Mouse (Mus musculus) hindbrain, embryonic 14.5 days (tissue): Measurements from ENCODE around the gene Pgpep1l. TPM values are rescaled to one million over a fixed set of nuclear protein-coding genes. Genes with fewer than 3 reads are reported as not detected.

ENCODE experiments used
- ATAC-seq: fragments of 200-750 bp; cut with Nextera tagmentation; 2 replicates; pipeline ENCODE4 v1.8.0; 2017; ENCODE audit warnings: moderate number of reproducible peaks, mild to moderate bottlenecking, moderate TSS enrichment, moderate library complexity; ENCODE audit not compliant: low FRiP score
- DNase-seq: peaks from one replicate; pipeline ENCODE4 v3.0.0-alpha.2; 2015; ENCODE audit warnings: low spot score
- H3K27ac ChIP-seq: fragments of 300-500 bp; sonication (generic); 2 replicates; pipeline ENCODE4 v1.5.1; 2014; ENCODE audit warnings: mild to moderate bottlenecking, moderate library complexity
- H3K27me3 ChIP-seq: fragments of 300-500 bp; sonication (generic); 2 replicates; pipeline ENCODE4 v1.6.1; 2014; ENCODE audit warnings: mild to moderate bottlenecking, low read length, mixed read lengths; ENCODE audit not compliant: control insufficient read depth, insufficient read depth
- H3K36me3 ChIP-seq: fragments of 300-500 bp; sonication (generic); replicated peaks from 2 replicates; pipeline ENCODE4 v1.6.1; 2014; ENCODE audit not compliant: control insufficient read depth, insufficient read depth
- H3K4me1 ChIP-seq: fragments of 300-500 bp; sonication (generic); replicated peaks from 2 replicates; pipeline ENCODE4 v1.6.1; 2014; ENCODE audit warnings: antibody characterized with exemption, low read length, mixed read lengths; ENCODE audit not compliant: control insufficient read depth, insufficient read depth
- H3K4me2 ChIP-seq: fragments of 300-500 bp; sonication (generic); replicated peaks from 2 replicates; pipeline ENCODE4 v1.6.1; 2014; ENCODE audit warnings: mild to moderate bottlenecking, moderate library complexity
- H3K4me3 ChIP-seq: fragments of 300-500 bp; sonication (generic); replicated peaks from 2 replicates; pipeline ENCODE4 v1.5.1; 2014; ENCODE audit warnings: mild to moderate bottlenecking, low read length
- H3K9ac ChIP-seq: fragments of 300-500 bp; sonication (generic); 2 replicates; pipeline ENCODE4 v1.6.1; 2014
- H3K9me3 ChIP-seq: fragments of 300-500 bp; sonication (generic); 2 replicates; pipeline ENCODE4 v1.6.1; 2016; ENCODE audit warnings: low read length; ENCODE audit not compliant: control insufficient read depth
- WGBS: fragments of 180-500 bp; shearing (Covaris S2); extraction: QIAGEN DNeasy Blood & Tissue Kit; methylation state at CpG from one replicate; pipeline ENCODE4 v1.1.7; 2014; 5-methylcytosine and 5-hydroxymethylcytosine counted together
- polyA plus RNA-seq: library from polyadenylated mRNA; unstranded; fragments of >200 nt; fragmentation: Nextera tagmentation; extraction: Ambion mirVana; gene quantifications from 2 replicates; pipeline ENCODE4 v1.2.1, GENCODE M21; 2014

Pgpep1l gene
- polyA plus RNA-seq, 1 experiment from 2014 or later = 0.21 TPM

- 90% methylated on average over 18 of the region's 18 CpGs for WGBS
- Histone ChIP-seq H3K4me2 (no peak overlapping the region), H3K9me3 (no peaks in the 10 kb centered on the region), H3K4me1 (no peaks in the 10 kb centered on the region), H3K9ac (no peak overlapping the region), H3K27me3 (no peaks in the 10 kb centered on the region), H3K4me3 (no peak overlapping the region), H3K27ac (no peak overlapping the region), H3K36me3 (peaks cover 88% of the 10 kb centered on the region)
- DNase-seq (no peak), ATAC-seq (no peak)
Observed at GRCm38 (mm10) chr7:68215522-68216070, 48.4 kb downstream of the Pgpep1l start.

GRCm38 (mm10) chr7:68213842-68214241 is 50.2 kb downstream of the Pgpep1l start:
- H3K27me3 ChIP-seq = no peaks in the 10 kb centered on the region
- H3K36me3 ChIP-seq = peaks cover 86% of the 10 kb centered on the region
- no peak overlapping the region for H3K4me2 ChIP-seq
- DNase-seq (no peak), ATAC-seq (no peak)
- H3K4me1 ChIP-seq = no peaks in the 10 kb centered on the region
- H3K27ac ChIP-seq = no peak overlapping the region
- H3K9me3 ChIP-seq = no peaks in the 10 kb centered on the region
- 80% methylated on average over 5 of the region's 5 CpGs for WGBS
- H3K4me3 ChIP-seq = no peak overlapping the region
- no peak overlapping the region for H3K9ac ChIP-seq

GRCm38 (mm10) chr7:68211883-68212282 is 52.1 kb downstream of the Pgpep1l start:
- Histone ChIP-seq H3K9ac (no peak overlapping the region), H3K4me1 (no peaks in the 10 kb centered on the region), H3K9me3 (no peaks in the 10 kb centered on the region), H3K27ac (no peak overlapping the region), H3K27me3 (no peaks in the 10 kb centered on the region), H3K4me3 (no peak overlapping the region), H3K36me3 (peaks cover 86% of the 10 kb centered on the region), H3K4me2 (no peak overlapping the region)
- 93% methylated on average over 7 of the region's 7 CpGs for WGBS
- DNase-seq = no peak
- ATAC-seq = no peak

GRCm38 (mm10) chr7:68210417-68210816 is 53.6 kb downstream of the Pgpep1l start:
- H3K27ac ChIP-seq = no peak overlapping the region
- H3K36me3 ChIP-seq = peaks cover 84% of the 10 kb centered on the region
- H3K27me3 ChIP-seq = no peaks in the 10 kb centered on the region
- ATAC-seq (no peak), DNase-seq (no peak)
- H3K9me3 ChIP-seq = no peaks in the 10 kb centered on the region
- H3K4me2 ChIP-seq = no peak overlapping the region
- H3K4me1 ChIP-seq = no peaks in the 10 kb centered on the region
- WGBS = 61% methylated on average over 4 of the region's 4 CpGs
- H3K4me3 ChIP-seq = no peak overlapping the region
- no peak overlapping the region for H3K9ac ChIP-seq

GRCm38 (mm10) chr7:68209039-68209438 is 55.0 kb downstream of the Pgpep1l start:
- Histone ChIP-seq H3K4me2 (no peak overlapping the region), H3K36me3 (peaks cover 85% of the 10 kb centered on the region), H3K27ac (no peak overlapping the region), H3K9me3 (no peaks in the 10 kb centered on the region), H3K27me3 (no peaks in the 10 kb centered on the region), H3K9ac (no peak overlapping the region), H3K4me1 (no peaks in the 10 kb centered on the region), H3K4me3 (no peak overlapping the region)
- DNase-seq = no peak
- ATAC-seq = no peak
- 96% methylated on average over 6 of the region's 6 CpGs for WGBS

GRCm38 (mm10) chr7:68205776-68206427 is 58.1 kb downstream of the Pgpep1l start:
- Histone ChIP-seq H3K4me1 (no peaks in the 10 kb centered on the region), H3K4me3 (no peak overlapping the region), H3K9me3 (no peaks in the 10 kb centered on the region), H3K36me3 (peaks cover 90% of the 10 kb centered on the region), H3K4me2 (no peak overlapping the region), H3K27me3 (no peaks in the 10 kb centered on the region), H3K27ac (no peak overlapping the region), H3K9ac (no peak overlapping the region)
- ATAC-seq = no peak
- no peak for DNase-seq
- WGBS = 94% methylated on average over 8 of the region's 8 CpGs

GRCm38 (mm10) chr7:68199609-68200008 is 64.4 kb downstream of the Pgpep1l start:
- H3K36me3 ChIP-seq = peaks cover 75% of the 10 kb centered on the region
- no peak for DNase-seq
- H3K27me3 ChIP-seq = no peaks in the 10 kb centered on the region
- 96% methylated on average over 7 of the region's 7 CpGs for WGBS
- ATAC-seq = no peak
- no peak overlapping the region for H3K27ac ChIP-seq
- H3K9ac ChIP-seq = no peak overlapping the region
- H3K4me1 ChIP-seq = no peaks in the 10 kb centered on the region
- no peak overlapping the region for H3K4me3 ChIP-seq
- H3K4me2 ChIP-seq = no peak overlapping the region
- H3K9me3 ChIP-seq = no peaks in the 10 kb centered on the region

- no peak overlapping the region for H3K27ac ChIP-seq
- no peak for ATAC-seq
- WGBS = 93% methylated on average over 15 of the region's 15 CpGs
- no peak overlapping the region for H3K9ac ChIP-seq
- H3K27me3 ChIP-seq = no peaks in the 10 kb centered on the region
- no peak overlapping the region for H3K4me3 ChIP-seq
- no peaks in the 10 kb centered on the region for H3K4me1 ChIP-seq
- no peak overlapping the region for H3K4me2 ChIP-seq
- no peaks in the 10 kb centered on the region for H3K9me3 ChIP-seq
- DNase-seq = no peak
- peaks cover 79% of the 10 kb centered on the region for H3K36me3 ChIP-seq
Observed at GRCm38 (mm10) chr7:68193958-68194695, 69.9 kb downstream of the Pgpep1l start.

GRCm38 (mm10) chr7:68189691-68190456 is 74.2 kb downstream of the Pgpep1l start:
- H3K27ac ChIP-seq = no peak overlapping the region
- no peaks in the 10 kb centered on the region for H3K9me3 ChIP-seq
- peaks cover 90% of the 10 kb centered on the region for H3K36me3 ChIP-seq
- no peak overlapping the region for H3K4me3 ChIP-seq
- H3K4me2 ChIP-seq = no peak overlapping the region
- no peaks in the 10 kb centered on the region for H3K27me3 ChIP-seq
- no peaks in the 10 kb centered on the region for H3K4me1 ChIP-seq
- WGBS = 94% methylated on average over 13 of the region's 13 CpGs
- no peak for ATAC-seq
- DNase-seq = no peak
- H3K9ac ChIP-seq = no peak overlapping the region
